Mouse (Mus musculus): ENCODE data around the gene Cep164. TPM values are rescaled to one million over a fixed set of nuclear protein-coding genes. Genes with fewer than 3 reads are reported as not detected.
A peak's percentile ranks its signal among the peaks of the same experiment; 100 is the strongest.

Cep164 gene
- polyA plus RNA-seq, 1 experiment from 2014 or later: 22.0 TPM

DNA sequence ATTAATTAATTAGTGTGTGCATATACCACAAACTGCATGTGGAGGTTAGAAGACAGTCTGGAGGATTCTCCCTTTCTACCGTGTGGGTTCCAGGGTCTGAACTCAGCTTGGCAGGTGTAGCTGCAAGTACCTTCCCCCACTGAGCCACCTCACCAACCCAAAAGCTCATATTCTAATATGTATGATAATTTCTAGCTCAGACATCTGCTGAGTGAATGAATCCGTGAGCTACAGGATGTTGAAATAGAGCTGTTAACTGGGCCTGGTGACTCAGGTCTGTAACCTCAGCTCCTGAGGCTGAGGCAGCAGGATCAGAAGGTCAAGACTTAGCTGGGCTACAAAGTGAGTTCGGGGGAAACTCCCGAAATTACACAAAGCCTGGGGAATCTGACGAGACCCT, 14.5 kb upstream of the Cep164 start:
- H3K4me2 ChIP-seq (ENCODE audit: low read depth, low read length): no peak overlapping the region
- no peaks in the 10 kb centered on the region for H3K27me3 ChIP-seq (ENCODE audit: control insufficient read depth, insufficient read depth, low read length)
- H3K27ac ChIP-seq (replicated peaks; ENCODE audit: low read depth, low read length): no peak overlapping the region
- DNase-seq (ENCODE audit: low spot score): no peak
- 79% methylated on average over 5 of the region's 5 CpGs for WGBS
- no peaks in the 10 kb centered on the region for H3K9me3 ChIP-seq (replicated peaks; ENCODE audit: control insufficient read depth, low read length)
- no peak overlapping the region for H3K9ac ChIP-seq (replicated peaks; ENCODE audit: low read length)
- no peak overlapping the region for H3K4me3 ChIP-seq (ENCODE audit: low read depth, low read length)
- no peaks in the 10 kb centered on the region for H3K36me3 ChIP-seq (replicated peaks; ENCODE audit: control insufficient read depth, insufficient read depth, low read depth, low read length)
- H3K4me1 ChIP-seq (ENCODE audit: control insufficient read depth, insufficient read depth, low read length): no peaks in the 10 kb centered on the region; the same call in 1 of the 2 replicates
- ATAC-seq (replicated peaks; ENCODE audit: insufficient number of reproducible peaks, low FRiP score, low TSS enrichment, low read depth): no peak

DNA sequence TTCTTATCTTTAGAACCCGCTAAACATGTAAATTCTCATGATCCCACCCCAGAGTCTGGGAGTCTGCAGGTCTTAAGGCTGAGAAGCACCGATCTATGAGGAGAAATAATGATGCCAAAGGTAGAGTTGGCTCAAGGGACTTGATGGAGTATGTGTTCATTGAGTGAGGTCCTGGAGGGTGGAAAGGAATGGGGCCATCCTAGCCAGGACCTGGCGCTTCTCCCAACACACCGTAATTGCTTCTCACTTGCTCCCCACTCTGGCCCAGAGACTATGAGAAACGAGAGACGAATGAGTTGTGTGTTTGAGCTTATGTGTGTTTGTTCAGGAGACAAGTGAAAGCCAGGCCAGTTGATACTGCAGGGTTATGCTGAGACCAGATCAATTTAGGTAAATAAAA, 13.0 kb upstream of the Cep164 start:
- no peak overlapping the region for H3K4me2 ChIP-seq (ENCODE audit: low read depth, low read length)
- WGBS: 83% methylated on average over 6 of the region's 6 CpGs

DNA sequence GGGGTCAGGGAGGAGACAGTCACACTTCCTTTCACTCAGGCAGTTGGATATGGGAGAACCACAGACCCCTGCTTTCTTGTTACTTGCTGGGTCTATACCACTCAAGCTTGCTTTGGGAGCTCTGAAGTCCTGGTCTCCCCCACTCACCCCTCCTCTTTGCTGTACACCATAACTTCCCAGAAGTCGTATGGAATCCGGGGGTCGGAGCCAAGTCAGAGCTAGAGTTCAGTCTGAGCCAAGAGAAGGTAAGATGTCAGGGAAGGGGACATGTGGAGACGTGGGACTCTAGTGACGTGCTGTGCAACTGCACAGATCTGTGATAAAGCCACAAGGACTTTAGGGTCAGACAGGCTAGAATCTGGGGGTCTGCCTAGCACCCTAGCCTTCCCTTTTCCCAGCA, 11.8 kb upstream of the Cep164 start:
- Histone ChIP-seq H3K4me3 (ENCODE audit: low read depth, low read length) (no peak overlapping the region; the same call in 1 of the 2 replicates), H3K9ac (replicated peaks; ENCODE audit: low read length) (peak overlapping the region; percentile 13; the same call in 1 of the 2 replicates), H3K4me2 (ENCODE audit: low read depth, low read length) (no peak overlapping the region; the same call in none of the 2 replicates), H3K27me3 (ENCODE audit: control insufficient read depth, insufficient read depth, low read length) (no peaks in the 10 kb centered on the region), H3K27ac (replicated peaks; ENCODE audit: low read depth, low read length) (no peak overlapping the region), H3K9me3 (replicated peaks; ENCODE audit: control insufficient read depth, low read length) (no peaks in the 10 kb centered on the region), H3K36me3 (replicated peaks; ENCODE audit: control insufficient read depth, insufficient read depth, low read depth, low read length) (no peaks in the 10 kb centered on the region), H3K4me1 (ENCODE audit: control insufficient read depth, insufficient read depth, low read length) (no peaks in the 10 kb centered on the region; the same call in 1 of the 2 replicates)
- ATAC-seq (replicated peaks; ENCODE audit: insufficient number of reproducible peaks, low FRiP score, low TSS enrichment, low read depth): no peak
- 67% methylated on average over 5 of the region's 5 CpGs for WGBS
- no peak for DNase-seq (ENCODE audit: low spot score)

More for the DNA sequence above, 13.0 kb upstream of the Cep164 start:
- no peak overlapping the region for H3K9ac ChIP-seq (replicated peaks; ENCODE audit: low read length)
- H3K36me3 ChIP-seq (replicated peaks; ENCODE audit: control insufficient read depth, insufficient read depth, low read depth, low read length): no peaks in the 10 kb centered on the region
- no peak for DNase-seq (ENCODE audit: low spot score)
- no peak overlapping the region for H3K4me3 ChIP-seq (ENCODE audit: low read depth, low read length)
- H3K27me3 ChIP-seq (ENCODE audit: control insufficient read depth, insufficient read depth, low read length): no peaks in the 10 kb centered on the region
- no peak for ATAC-seq (replicated peaks; ENCODE audit: insufficient number of reproducible peaks, low FRiP score, low TSS enrichment, low read depth)
- no peaks in the 10 kb centered on the region; the same call in 1 of the 2 replicates for H3K4me1 ChIP-seq (ENCODE audit: control insufficient read depth, insufficient read depth, low read length)
- no peaks in the 10 kb centered on the region for H3K9me3 ChIP-seq (replicated peaks; ENCODE audit: control insufficient read depth, low read length)
- H3K27ac ChIP-seq (replicated peaks; ENCODE audit: low read depth, low read length): no peak overlapping the region

DNA sequence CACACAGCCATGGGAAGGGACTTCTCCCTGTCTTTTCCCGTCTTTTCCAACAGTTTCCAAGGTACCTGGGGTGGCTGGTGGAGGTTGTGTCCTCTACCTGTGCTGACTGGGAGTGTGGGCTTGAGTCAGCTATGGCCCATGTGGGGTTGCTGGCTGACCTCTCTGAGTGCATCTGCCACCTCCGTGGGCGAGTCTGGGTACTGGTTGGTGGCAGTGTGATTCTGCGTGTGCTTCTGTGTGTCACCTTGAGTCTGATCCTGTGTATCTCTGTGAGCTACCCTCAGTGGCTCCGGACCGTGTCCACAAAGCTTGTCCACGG, 11.4 kb upstream of the Cep164 start:
- Histone ChIP-seq H3K27me3 (ENCODE audit: control insufficient read depth, insufficient read depth, low read length) (no peaks in the 10 kb centered on the region), H3K36me3 (replicated peaks; ENCODE audit: control insufficient read depth, insufficient read depth, low read depth, low read length) (no peaks in the 10 kb centered on the region), H3K4me3 (ENCODE audit: low read depth, low read length) (no peak overlapping the region; the same call in 1 of the 2 replicates), H3K4me1 (ENCODE audit: control insufficient read depth, insufficient read depth, low read length) (no peaks in the 10 kb centered on the region; the same call in 1 of the 2 replicates), H3K9ac (replicated peaks; ENCODE audit: low read length) (peak overlapping the region; percentile 13; the same call in 1 of the 2 replicates), H3K9me3 (replicated peaks; ENCODE audit: control insufficient read depth, low read length) (no peaks in the 10 kb centered on the region), H3K27ac (replicated peaks; ENCODE audit: low read depth, low read length) (no peak overlapping the region), H3K4me2 (ENCODE audit: low read depth, low read length) (peak overlapping the region; percentile 96; the same call in 1 of the 2 replicates)
- DNase-seq (ENCODE audit: low spot score) (no peak), ATAC-seq (replicated peaks; ENCODE audit: insufficient number of reproducible peaks, low FRiP score, low TSS enrichment, low read depth) (no peak)
- WGBS: 73% methylated on average over 7 of the region's 7 CpGs

DNA sequence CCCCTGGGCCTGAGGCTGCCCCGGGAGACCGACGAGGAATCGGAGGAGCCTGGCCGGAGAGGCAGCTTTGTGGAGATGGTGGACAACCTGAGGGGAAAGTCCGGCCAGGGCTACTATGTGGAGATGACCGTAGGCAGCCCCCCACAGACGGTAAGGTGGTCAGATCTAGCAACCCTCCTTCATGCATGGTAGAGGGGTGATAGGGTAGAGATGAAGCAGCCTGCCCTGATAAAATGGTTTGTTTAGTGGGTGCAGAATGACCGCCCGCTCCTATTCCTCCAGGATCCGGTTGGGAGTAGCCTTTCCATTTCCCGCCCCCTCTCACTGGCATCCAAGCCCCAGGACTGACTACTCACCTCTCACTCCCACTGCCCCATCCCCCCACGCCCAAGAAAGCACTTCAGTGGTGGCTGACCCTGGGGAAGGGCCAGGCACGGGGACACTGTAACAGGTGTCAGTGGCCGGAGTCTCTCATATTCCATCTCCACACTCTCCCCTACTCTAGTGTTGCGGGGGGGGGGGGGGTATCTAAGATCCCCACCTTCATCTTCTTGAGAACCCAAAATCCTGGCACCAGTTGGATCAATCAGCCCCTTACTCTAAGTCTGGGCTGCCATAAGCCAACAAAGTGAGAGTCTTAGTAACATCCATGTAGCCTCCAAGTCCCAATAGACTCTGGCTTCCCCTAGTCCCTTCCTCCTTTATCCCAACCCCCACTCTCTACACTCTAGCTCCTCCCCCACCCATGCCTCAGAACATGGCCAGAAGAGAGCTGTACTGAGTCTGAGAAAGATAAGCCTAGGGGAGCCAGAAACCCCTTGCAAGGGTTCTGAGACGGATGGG, 10.9 kb upstream of the Cep164 start:
- peak; percentile 29; the same call in 1 of the 2 replicates for ATAC-seq (replicated peaks; ENCODE audit: insufficient number of reproducible peaks, low FRiP score, low TSS enrichment, low read depth)
- peak overlapping the region; percentile 96 for H3K4me2 ChIP-seq (ENCODE audit: low read depth, low read length)
- H3K9ac ChIP-seq (replicated peaks; ENCODE audit: low read length): peak overlapping the region; percentile 82
- DNase-seq (ENCODE audit: low spot score): no peak
- WGBS: 15% methylated on average over 17 of the region's 17 CpGs
- no peaks in the 10 kb centered on the region for H3K9me3 ChIP-seq (replicated peaks; ENCODE audit: control insufficient read depth, low read length)
- no peaks in the 10 kb centered on the region for H3K27me3 ChIP-seq (ENCODE audit: control insufficient read depth, insufficient read depth, low read length)
- H3K4me1 ChIP-seq (ENCODE audit: control insufficient read depth, insufficient read depth, low read length): no peaks in the 10 kb centered on the region; the same call in 1 of the 2 replicates
- no peak overlapping the region for H3K27ac ChIP-seq (replicated peaks; ENCODE audit: low read depth, low read length)
- H3K4me3 ChIP-seq (ENCODE audit: low read depth, low read length): peak overlapping the region; percentile 81
- H3K36me3 ChIP-seq (replicated peaks; ENCODE audit: control insufficient read depth, insufficient read depth, low read depth, low read length): no peaks in the 10 kb centered on the region

DNA sequence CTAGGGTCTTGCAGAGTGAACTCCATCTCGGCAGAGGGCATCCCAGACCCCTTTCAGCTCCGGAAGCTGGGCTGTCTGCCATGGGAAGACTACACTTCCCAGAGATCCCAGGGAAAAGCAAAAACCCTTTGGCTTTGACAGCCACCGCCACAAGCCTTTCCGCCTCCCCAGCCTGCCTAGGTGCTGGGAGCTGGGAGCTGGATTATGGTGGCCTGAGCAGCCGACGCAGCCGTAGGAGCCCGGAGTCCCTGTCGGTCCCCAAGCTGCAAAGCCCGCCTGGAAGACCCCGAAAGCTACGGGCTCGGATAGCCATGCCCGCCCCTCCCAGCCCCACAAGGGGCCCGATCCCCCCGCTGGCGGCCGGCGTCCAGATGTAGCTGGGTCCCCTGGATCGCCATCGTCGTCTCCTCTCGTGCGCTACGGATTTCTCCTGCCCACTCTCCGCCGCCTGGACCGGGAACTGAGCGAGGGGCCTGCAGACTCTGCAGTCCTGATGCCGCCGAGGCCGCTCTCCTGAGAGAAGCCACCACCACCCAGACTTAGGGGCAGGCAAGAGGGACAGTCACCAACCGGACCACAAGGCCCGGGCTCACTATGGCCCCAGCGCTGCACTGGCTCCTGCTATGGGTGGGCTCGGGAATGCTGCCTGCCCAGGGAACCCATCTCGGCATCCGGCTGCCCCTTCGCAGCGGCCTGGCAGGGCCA, 10.1 kb upstream of the Cep164 start, which contains the start of gene Bace1:
TSS of gene Bace1 (plus strand) at position 147 of the 705 bp plus-strand sequence.
- peak; percentile 85 for ATAC-seq (replicated peaks; ENCODE audit: insufficient number of reproducible peaks, low FRiP score, low TSS enrichment, low read depth)
- H3K4me2 ChIP-seq (ENCODE audit: low read depth, low read length): peak within 1 kb of the TSS; percentile 96
- peak within 1 kb of the TSS; percentile 82 for H3K9ac ChIP-seq (replicated peaks; ENCODE audit: low read length)
- under 1% methylated on average over 40 of the region's 40 CpGs for WGBS
- peak within 1 kb of the TSS; percentile 81 for H3K4me3 ChIP-seq (ENCODE audit: low read depth, low read length)
- no peaks in the 10 kb centered on the region for H3K27me3 ChIP-seq (ENCODE audit: control insufficient read depth, insufficient read depth, low read length)
- H3K4me1 ChIP-seq (ENCODE audit: control insufficient read depth, insufficient read depth, low read length): no peaks in the 10 kb centered on the region; the same call in 1 of the 2 replicates
- H3K27ac ChIP-seq (replicated peaks; ENCODE audit: low read depth, low read length): no peak within 1 kb of the TSS
- peak; percentile 91 for DNase-seq (ENCODE audit: low spot score)
- no peaks in the 10 kb centered on the region for H3K9me3 ChIP-seq (replicated peaks; ENCODE audit: control insufficient read depth, low read length)
- H3K36me3 ChIP-seq (replicated peaks; ENCODE audit: control insufficient read depth, insufficient read depth, low read depth, low read length): no peaks in the 10 kb centered on the region

DNA sequence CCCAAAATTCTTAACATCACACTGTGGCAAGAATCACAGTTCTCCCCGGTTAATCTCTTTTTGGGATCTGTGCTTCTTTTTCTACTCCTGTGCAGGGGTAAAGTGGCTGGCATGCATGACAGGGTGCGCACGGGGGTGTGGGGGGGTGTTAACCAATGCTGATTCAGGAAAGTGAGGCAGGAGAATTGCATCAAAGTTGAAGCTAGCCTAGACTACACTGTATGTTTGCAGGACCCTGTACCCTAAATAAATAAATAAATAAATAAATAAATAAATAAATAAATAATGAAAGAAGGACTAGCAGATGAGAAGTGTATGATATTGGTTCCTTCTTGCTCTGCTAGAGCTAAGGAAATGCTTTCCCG, 9.6 kb upstream of the Cep164 start:
- DNase-seq (ENCODE audit: low spot score): no peak
- Histone ChIP-seq H3K4me2 (ENCODE audit: low read depth, low read length) (no peak overlapping the region), H3K36me3 (replicated peaks; ENCODE audit: control insufficient read depth, insufficient read depth, low read depth, low read length) (no peaks in the 10 kb centered on the region), H3K9ac (replicated peaks; ENCODE audit: low read length) (no peak overlapping the region), H3K9me3 (replicated peaks; ENCODE audit: control insufficient read depth, low read length) (no peaks in the 10 kb centered on the region), H3K4me1 (ENCODE audit: control insufficient read depth, insufficient read depth, low read length) (no peaks in the 10 kb centered on the region; the same call in 1 of the 2 replicates), H3K27me3 (ENCODE audit: control insufficient read depth, insufficient read depth, low read length) (no peaks in the 10 kb centered on the region), H3K4me3 (ENCODE audit: low read depth, low read length) (peak overlapping the region; percentile 81), H3K27ac (replicated peaks; ENCODE audit: low read depth, low read length) (no peak overlapping the region)
- ATAC-seq (replicated peaks; ENCODE audit: insufficient number of reproducible peaks, low FRiP score, low TSS enrichment, low read depth): peak; percentile 16; the same call in 1 of the 2 replicates
- 26% methylated on average over 4 of the region's 4 CpGs for WGBS

DNA sequence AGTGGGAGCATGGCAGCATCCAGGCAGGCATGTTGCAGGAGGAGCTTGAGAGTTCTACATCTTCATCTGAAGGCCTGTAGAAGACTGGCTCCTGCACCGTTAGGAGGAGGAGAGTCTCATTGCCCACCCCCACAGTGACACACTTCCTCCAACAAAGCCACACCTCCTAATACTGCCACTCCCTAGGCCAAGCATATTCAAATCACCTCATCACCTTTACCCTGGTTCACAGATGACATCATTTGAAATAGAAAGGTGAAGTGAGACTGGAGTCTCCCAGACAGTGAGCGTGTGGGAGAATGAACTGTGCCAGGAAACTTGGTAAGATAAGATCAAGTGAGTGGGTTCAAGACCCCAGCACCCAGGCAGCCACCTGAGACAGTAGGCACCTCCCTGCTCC, 5.0 kb upstream of the Cep164 start:
- Histone ChIP-seq H3K27me3 (ENCODE audit: control insufficient read depth, insufficient read depth, low read length) (no peaks in the 10 kb centered on the region), H3K9me3 (replicated peaks; ENCODE audit: control insufficient read depth, low read length) (no peaks in the 10 kb centered on the region), H3K4me2 (ENCODE audit: low read depth, low read length) (no peak overlapping the region), H3K4me3 (ENCODE audit: low read depth, low read length) (no peak overlapping the region), H3K36me3 (replicated peaks; ENCODE audit: control insufficient read depth, insufficient read depth, low read depth, low read length) (no peaks in the 10 kb centered on the region), H3K4me1 (ENCODE audit: control insufficient read depth, insufficient read depth, low read length) (no peaks in the 10 kb centered on the region), H3K27ac (replicated peaks; ENCODE audit: low read depth, low read length) (no peak overlapping the region), H3K9ac (replicated peaks; ENCODE audit: low read length) (no peak overlapping the region)
- WGBS: 77% methylated on average over 2 of the region's 2 CpGs
- DNase-seq (ENCODE audit: low spot score) (no peak), ATAC-seq (replicated peaks; ENCODE audit: insufficient number of reproducible peaks, low FRiP score, low TSS enrichment, low read depth) (no peak)

All from embryonic facial prominence, embryonic 11.5 days (tissue).